Mouse (Mus musculus) heart, adult 2 months (tissue): ENCODE results near the gene Mdk.

Experiments used
- CTCF ChIP-seq: fragments of 200-600 bp; IDR thresholded peaks from 2 replicates; pipeline ENCODE4 v1.8.1; 2022; ENCODE audit warnings: antibody characterized with exemption, mild to moderate bottlenecking, moderate library complexity
- POLR2A ChIP-seq: fragments of 200-500 bp; IDR thresholded peaks from 2 replicates; pipeline ENCODE4 v1.6.1; 2011; ENCODE audit warnings: mild to moderate bottlenecking, low read depth, low read length, control low read depth; ENCODE audit not compliant: insufficient read depth

DNA sequence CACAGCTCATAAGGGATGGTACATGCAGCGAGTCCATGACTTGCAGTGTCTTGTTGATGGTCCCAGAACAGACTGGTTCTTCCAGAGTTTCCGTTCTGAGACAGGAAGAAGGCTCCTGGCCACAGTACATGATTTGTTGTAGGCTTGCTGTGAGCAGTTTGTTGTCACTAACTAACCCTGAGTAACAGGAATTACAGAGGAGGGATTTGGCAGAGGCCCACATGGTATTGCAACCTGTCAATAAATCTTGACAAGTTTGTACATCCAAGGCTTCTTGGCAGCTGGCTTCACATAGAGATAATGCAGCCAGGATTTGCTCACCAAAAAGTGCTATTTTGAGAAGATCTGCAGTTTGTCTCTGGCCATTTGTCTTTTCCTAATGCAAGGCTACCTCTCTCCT is 26.0 kb downstream of the Mdk start:
- TF ChIP-seq POLR2A: no peak
- no peak for TF ChIP-seq CTCF
